Mouse (Mus musculus) layer of hippocampus, adult 9-10 months (tissue): ENCODE results near the gene Nacc2.

Experiments used
- DNase-seq: peaks from one replicate; pipeline ENCODE4 v3.0.0; 2022; ENCODE audit warnings: low spot score

Gene Nacc2

DNA sequence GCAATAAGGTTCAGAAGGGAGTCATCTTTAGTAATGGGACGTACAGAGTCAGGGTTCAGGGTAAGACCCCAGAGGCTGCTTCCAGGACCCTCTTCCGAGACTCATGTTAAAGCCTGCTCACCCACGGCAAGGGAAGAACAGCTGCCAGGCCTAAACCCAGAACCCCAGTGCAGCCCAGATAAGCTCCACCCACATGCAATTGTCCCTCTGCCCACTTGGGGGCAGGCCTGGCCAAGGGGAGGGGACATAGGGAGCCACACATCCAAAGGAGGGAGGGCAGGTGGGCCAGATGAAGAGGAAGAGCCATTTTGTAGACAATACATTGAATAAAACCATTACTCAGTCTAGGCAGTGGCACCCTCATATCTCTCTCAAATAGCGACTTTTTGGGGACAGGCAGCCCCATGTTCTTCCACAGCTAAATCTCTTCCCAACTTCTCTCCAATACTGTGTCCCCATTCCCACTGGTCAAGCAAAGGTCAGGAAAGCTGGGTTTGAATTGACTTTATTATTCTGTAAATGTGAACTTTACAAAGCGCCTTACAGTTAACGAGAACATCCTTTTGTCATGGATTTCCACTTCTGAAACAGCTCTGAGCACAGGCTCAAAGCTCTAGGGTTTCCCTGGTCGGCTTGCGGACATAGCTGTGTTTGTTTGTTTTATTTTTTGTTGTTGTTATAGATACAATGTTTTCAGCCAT, 67.8 kb downstream of the Nacc2 start:
- DNase-seq: no peak

DNA sequence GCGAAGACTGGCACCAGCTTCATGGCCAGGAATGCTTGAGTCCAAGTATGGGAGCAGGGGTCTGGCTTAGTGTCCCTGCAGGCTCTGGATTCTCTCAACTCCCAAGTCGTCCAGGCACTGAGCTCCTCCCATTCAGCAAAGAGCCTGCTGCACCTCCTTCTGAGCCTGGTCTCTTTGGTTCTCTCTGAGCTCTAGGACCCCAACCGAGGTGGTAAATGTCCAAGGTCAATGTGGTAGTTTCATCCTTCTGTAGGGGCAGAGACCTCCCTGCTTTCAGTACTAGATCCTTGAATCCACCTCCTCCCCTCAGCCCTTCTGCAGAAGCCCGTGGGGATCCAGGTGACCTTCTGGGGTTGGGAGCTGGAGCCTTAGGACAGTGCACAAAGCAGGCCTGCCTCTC, 70.2 kb downstream of the Nacc2 start:
- DNase-seq: no peak

DNA sequence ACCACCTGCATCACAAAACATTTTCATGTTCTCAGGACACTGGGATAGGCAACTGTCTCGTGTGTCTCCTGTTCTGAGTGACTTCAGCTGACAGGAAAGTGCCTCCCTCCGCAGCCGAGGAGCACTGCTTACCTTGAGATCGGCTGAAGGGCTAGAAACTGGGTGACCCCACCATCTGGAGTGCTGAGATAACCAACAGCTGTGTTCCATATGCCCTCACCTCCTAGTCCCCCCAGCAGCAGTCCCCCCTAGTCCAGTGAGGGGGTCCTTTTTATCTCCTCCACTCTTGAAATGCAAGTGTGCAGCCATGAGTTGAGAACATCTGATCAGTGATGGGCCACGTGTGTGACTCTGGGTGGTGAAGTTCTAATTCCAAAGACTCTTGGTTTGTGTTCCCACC, 74.2 kb downstream of the Nacc2 start:
- no peak for DNase-seq

DNA sequence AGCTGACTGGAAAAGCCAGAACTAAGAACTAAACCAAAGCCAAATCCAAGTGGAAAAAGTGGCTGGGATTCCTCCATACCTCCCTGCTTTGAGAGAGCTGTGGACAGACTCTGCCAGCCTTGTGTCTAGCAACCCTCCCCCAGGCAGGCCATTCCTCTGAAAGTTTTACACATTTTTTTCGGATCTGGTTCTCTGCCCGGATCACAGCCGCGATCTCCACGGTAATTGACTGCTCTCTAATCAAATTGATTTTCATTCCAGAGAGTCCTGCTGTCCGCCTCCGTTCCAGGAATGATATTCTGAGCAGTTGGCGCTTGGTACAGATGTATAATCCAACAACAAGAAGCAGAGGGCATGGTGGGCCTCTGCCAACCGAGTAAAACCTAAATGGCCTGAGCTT, 78.8 kb downstream of the Nacc2 start:
- no peak for DNase-seq

DNA sequence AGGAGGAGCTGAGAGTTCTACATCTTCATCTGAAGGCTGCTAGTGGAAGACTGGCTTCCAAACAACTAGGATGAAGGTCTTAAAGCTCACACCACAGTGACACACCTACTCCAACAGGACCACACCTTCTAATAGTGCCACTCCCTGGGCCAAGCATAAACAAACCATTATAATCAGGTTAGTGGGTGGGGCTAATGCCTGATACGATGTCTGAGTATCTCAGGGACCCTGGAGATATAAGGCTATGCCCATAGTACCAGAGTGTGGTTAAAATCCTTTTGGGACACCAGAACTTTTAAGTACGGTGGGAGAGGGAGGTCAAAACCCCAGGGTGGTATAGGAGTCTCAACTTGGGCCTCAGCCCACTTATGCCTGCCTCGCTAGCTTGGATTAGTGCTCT, 80.4 kb downstream of the Nacc2 start:
- DNase-seq: no peak

DNA sequence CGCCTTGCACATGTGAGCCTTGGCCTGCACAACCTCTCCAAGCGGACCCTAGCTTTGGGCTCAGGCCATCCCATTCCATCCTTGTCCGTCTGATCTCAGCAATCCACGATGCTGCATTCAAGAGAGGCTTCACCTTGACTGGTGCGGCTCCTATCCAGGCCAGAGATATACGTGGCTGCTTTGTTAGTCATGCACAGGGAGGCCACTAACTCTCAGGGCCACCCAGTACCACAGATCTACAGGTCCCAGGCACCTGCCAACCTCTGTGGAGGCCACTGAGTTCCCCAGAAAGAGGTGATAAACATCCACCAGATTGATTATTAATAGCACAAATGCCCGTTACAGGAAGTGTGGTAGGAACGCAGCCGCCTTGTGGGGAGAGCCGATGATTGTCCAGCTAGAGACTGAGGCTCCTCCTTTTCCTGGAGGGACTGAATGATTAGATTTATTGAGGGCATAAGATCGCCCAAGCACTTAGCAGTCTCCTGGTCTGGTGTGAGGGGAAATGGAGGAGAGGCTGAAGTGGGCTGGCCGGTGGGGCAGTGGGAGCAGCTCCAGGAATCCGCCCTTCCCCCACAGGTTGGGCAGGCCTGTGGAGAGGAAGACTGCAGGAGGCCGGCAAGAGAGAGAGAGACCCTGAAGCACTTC, 81.7 kb downstream of the Nacc2 start:
- no peak for DNase-seq

DNA sequence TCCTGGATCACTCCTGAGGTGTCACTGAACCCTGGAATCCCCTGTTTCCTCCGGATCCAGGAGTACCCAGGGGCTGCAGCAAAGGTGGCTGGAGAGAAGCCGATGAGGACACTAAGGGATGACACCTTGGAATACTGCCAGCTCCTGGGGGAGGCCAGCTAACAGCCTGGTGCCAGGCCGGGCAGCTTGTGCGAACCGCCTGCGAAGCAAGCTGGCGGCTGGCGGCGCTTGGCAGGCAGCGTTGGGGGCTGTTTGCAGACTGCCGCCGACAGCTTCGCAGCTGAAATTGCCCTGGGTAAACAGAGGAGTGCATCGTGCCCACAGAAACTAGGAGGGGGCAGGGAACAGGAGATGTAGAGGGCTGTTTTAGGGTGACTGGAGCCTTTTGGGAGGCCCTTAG, 83.1 kb downstream of the Nacc2 start:
- no peak for DNase-seq

DNA sequence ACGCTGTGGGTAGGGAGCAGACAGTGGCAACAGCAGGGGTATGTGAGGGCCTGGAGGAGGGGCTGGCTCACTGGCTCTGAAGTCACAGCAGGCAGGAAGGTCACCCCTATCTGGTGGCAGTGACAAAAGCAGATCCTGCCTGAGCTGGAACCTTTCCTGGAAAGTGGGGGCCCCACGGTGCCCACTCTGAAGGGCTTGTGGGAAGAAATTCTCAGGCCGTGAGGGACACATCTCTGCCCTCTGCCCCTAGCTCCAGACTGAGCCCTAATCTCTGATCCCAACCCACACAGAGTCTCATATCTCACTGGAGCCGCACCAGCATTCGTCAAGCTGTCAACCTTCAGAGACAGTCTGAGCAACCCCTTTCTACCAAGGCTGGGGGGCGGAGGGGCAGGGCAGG, 85.6 kb downstream of the Nacc2 start:
- no peak for DNase-seq

DNA sequence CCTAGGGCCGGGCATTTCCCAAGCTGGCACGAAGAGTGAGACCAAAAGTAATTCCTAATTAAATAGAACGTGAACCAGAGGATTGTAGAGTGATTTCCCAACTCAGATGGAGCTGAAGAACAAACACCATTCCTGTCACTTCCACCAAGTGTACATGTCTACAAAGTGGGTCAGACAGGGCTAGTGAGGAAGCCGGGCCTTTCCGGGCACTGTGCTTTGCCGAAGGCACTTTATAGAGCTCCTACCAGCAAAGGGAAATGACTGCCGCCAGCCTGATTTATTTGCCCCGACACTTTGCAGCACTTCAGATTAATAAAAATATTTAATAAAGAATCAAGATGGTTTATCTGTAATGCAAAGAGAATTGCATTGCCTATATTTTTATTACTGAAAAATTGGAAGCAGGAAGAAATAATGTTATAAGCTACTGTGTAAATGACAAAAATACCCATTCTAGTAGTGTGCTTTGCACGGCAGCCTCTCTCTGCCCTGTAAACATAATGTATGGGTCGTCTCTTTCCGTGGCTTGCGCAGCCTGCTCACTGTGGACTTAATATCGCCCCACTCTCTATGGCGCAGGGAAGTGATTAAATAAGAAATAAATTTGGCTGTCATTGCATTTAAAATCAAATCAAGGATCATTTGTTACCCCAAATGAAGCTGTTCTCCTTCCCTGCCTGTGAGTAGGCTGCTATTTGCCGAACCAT, 88.5 kb downstream of the Nacc2 start:
- DNase-seq: no peak

DNA sequence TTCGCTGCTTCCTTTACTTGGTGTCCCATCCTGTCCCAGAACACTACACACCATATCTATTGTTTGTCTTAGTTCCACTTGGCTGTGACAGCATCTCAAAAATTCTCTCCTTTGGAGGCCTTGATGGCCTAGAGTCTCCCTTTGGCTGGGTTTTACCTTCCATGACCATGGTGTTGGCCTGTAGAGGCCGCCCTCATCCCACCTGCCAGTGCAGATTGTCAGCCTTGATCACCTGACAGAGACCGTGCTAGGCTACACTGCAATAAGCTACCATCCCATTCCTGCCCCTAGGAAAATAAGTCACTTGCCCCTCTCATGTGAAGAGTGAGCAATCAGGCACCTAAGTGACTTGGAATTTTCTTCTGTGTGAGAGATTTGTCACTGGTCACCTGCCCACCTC, 92.7 kb downstream of the Nacc2 start:
- DNase-seq: no peak

DNA sequence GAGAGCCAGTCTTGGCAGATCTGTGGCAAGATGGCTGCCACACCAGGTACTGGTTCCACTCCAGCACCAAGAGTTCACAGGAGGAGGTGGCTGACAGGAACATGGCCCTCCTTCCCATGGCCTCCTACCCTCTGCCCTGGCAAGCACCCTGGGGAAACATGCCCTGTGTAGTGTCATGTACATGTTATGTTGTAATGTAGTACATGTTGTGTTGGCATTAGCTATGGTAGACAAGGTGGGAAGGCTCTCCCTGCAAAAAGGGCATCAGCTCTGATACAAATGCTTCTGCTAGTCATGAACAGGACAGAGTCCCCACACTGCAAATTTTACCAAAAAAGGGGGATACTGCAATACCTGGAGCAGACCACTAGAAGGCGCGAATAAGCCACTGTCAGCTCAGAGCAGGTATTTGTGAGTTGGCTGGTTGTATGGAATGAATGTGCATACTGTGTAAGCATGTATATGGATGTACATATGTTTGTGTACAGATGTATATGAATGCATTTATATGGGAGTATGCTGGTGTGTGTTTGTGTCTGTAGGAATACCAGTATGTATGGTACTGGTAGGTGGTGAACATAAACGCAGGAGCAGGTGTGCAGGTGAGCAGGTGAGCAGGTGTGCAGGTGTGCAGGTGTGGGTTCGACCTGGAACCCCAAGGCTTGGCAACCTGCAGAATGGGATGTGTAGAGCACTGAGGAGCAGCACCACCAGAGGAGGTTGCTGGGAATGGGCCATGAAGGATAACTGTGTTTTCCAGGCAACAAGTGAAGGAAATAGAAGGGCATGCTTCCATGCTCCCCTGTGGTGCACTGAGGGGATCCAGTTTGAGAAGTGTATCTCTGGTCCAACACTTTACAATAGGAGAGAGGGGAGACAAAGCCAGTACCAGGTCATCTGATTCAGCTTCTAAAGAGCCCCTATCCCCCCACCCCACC, 98.6 kb downstream of the Nacc2 start:
- DNase-seq: peak; percentile 32

DNA sequence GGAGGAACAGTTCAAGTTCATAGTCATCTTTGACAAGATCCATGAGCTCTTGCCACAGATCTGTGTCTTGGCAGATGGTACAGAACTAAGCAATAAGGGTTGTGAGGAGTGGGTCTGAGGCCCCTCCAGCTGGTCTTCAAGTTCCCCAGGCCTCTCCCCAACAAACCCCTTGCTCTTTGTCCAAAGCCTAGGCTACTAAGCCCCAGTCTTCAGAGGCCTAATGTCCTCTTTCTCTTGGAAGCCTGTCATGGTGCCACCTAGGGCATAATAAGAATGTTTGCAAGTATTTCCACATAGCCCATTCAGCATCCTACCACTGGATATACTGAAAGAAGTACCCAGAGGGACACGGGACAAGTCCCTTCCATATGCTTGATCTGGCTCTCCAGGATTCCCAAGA, 100.4 kb downstream of the Nacc2 start:
- no peak for DNase-seq

DNA sequence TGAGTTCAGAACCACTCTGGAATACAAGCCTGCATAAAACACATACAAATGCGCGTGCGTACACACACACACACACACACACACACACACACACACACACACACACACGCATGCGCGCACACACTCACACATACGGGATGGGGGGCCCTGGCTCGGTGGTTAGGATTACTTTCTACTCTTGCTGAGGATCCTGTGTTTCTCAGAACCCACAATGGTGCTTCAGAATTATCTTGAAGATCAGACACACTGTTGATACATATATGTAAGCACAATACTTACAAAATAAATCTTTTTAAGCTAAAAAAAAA, 100.8 kb downstream of the Nacc2 start:
- DNase-seq: no peak

DNA sequence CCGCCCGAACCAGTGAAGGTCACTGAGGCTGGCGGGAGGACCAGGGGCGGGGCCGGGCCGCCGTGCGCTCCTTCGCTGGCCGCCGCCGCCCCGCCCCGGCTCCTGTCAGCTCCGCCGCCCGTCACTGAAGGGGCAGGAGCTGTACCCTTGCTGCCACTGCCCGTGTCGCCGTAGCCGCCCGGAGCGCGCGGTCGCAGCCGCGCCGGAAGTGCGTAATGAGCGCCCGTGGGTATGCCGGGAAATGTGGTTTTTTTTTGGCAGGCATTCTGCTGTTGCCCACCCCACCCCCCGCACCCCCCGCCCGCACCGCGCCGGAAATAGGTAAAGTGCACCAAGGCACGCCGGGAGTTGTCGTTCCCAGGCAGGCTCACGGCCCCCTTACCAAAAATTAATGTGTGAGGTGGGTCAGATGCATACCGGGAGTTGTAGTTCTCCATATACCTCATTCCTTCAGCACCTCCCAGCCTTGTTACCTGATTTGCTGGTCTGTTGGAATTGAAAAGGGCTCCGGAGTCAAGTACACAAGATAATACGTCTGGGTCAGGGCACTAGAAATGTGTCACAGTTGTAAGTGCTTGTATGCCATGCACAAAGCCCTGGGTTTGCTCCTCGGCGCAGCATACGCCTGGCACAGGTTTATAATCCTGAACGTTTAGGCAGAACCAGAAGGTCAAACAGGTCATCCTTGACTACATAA, 101.3 kb downstream of the Nacc2 start, which contains the start of gene Ubac1:
TSS of gene Ubac1 (minus strand) at position 187 of the 697 bp plus-strand sequence.
- peak; percentile 57 for DNase-seq

DNA sequence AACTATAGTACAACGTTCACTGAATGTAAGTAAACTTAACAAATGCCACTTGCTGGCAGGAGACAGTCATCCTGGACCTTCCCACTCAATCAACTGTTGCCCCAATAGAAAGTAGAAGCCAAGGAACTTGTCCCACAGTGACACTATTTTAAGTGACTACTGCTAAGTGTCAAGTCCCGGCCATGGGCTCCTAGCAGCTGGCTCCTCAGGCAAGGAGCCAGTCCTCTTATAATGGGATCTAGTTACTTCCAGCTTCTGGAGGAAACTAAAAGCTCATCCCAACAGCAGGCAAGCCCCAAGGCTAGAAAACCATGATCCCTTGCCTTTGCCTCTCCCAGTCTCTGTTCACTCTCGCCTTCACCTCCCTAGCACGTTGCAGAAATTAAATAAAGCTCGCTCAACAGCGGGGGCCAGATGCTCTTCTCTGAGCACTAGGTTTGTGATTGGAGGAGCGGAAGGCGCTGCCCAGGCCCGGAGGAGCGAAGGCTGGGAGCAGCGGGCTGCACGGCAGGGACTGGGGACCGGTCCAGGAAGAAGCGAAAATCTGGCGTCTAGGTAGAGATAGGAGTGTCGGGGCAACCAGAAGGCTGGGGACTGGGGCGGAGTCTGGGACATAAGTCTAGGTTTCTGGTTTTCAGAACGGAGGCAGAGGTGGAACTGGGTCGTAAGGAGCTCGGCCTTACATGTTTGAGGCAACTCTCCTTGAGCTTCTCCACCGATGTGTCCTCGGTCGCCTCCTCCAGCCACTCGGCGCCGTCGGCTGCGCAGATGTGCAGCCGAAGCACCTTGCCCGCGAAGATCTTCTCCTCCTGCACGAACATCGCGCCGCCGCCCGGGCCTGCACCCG, 102.1 kb downstream of the Nacc2 start:
- DNase-seq: peak; percentile 25

DNA sequence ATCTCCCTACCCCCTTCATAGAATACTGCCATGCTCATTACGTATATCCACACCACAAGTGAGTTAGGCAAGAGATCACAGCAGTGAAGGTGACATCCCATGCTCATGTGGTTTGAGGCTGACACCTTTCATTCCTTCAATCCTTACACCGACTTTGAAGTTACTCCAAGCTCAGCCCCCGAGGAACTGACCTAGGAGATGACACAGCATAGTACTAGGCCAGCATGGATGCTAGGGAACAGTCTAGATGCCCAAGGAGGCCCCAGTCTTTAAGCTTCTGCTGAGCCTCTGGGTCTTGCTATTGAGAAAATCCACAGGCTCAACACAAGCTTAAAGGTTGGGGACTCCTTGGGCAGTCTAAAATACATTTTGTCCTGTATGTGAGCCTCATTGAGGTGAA, 103.1 kb downstream of the Nacc2 start:
- DNase-seq: no peak

DNA sequence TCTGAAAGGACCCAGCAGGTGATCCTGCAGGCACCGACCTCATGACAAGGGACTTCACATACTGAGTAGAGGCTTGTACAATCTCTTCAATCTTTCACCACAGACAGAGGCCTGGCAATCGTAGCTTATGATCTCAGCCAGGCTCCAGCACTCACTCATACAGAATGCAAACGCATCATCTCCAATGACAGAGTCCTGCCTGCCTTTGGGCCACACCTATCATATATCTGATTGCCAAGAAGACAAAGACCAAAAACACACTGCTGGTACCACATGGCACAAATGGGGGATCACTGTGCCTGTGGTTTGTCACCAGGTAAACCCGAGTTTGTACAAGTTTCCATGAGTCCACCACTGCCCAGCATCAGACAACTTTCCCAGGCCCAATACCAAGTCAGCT, 105.7 kb downstream of the Nacc2 start:
- DNase-seq: no peak

DNA sequence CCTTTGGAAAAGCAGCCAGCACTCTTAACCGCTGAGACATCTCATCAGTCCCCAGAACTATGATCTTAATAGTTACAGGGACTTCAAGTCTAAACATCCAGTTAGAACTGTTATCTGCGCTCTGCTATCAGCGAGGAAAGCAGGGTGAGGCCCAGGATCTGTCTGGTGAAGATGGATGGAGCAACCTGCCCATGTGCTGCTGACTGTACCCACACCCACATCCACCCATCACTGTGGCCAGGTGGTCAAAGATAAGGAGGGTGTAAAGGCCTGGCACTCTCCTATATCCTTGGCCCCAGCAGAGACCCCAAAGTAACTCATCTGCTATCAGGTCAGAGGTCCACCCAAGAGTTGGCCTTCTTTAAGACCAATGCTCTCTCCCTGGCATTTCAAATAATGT, 109.3 kb downstream of the Nacc2 start:
- DNase-seq: no peak

DNA sequence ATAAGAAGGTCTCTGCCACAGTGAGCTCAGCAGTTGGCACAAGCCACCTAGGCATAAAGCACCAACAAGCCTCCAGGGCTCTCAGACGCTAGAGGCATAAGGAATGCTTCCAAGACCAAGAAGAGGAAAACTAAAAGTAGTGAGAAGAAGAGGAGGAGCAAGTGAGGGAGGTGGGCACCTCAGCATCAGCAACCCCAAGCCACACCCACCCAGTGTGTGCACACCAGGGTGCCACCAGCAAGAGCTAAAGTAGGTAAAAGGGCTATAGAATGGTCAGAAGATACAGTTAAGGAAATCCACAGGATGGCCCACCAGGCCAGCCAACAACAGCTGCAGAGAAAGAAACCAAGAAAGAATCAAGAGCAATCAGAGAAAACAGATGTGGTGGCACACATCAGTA, 111.6 kb downstream of the Nacc2 start:
- no peak for DNase-seq
